ENCODE assay signal across 26 mouse cellular contexts in the genomic region with DNA sequence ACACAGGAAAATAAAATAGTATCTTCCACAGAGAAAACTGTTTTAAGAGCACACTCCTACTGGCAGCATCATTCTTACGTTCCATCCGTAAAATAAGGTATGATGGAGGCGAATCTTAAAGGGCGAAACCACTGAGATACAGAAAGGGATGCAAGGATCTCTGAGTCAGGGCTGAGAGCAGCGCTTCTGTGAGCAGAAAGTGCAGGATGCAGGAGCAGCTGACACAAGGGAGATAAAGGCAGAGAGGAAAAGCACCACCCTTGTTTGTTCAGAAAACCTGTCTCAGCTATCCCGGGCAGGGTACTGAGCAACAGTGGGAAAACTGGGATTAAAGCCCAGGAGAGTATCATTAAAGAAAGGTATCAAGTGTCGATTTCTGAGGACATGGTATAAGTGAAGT. TPM values are rescaled to one million over a fixed set of nuclear protein-coding genes. Genes with fewer than 3 reads are reported as not detected.
DNase-seq lines count a peak whose midpoint lies in the region; ATAC-seq and TF ChIP-seq lines count a peak whose summit lies in the region.
"Had no signal": no experiment of that assay in that cellular context is flagged by ENCODE, and none has a peak within 500 bp of the region (broad histone marks: within the 10 kb centered on the region; RNA-seq: fewer than 3 reads in every experiment).

No protein-coding gene starts in this region.

- no peaks in the 10 kb centered on the region for H3K4me1 ChIP-seq in lung, adult 2 months (ENCODE audit: control insufficient read depth, insufficient read depth, low read length)
- H3K4me1 ChIP-seq in midbrain, embryonic 11.5 days (ENCODE audit: control insufficient read depth, insufficient read depth, low read length), result no peaks in the 10 kb centered on the region
- peaks cover 7% of the 10 kb centered on the region for H3K4me1 ChIP-seq in midbrain, embryonic 15.5 days
- peaks cover 0 to 14% of the 10 kb centered on the region in 2 experiments; a peak in 2 of 4 replicates for H3K4me1 ChIP-seq in MEL (ENCODE audit: control insufficient read depth in 1 of 2, insufficient read depth in 2 of 2, low read length in 2 of 2)
- H3K4me1 ChIP-seq: embryonic facial prominence, embryonic 10.5 days; embryonic facial prominence, embryonic 13.5 days; forebrain, embryonic 12.5 days; forebrain, embryonic 15.5 days; hindbrain, embryonic 12.5 days had no signal

- no peak overlapping the region for H3K4me2 ChIP-seq in midbrain, embryonic 11.5 days
- H3K4me2 ChIP-seq in midbrain, embryonic 15.5 days, result no peak overlapping the region
- H3K4me2 ChIP-seq: embryonic facial prominence, embryonic 13.5 days; forebrain, embryonic 12.5 days; forebrain, embryonic 15.5 days; heart, embryonic 11.5 days; hindbrain, embryonic 12.5 days; hindbrain, embryonic 15.5 days had no signal

- DNase-seq in lung, postnatal 14 days, result peak; percentile 5
- DNase-seq in lung, adult 2 months, result no peak
- DNase-seq in midbrain, embryonic 11.5 days (ENCODE audit: low spot score, missing footprints), result no peak
- DNase-seq in MEL (ENCODE audit: low read depth, low spot score), result peak; percentile 53
- no peak for DNase-seq in left cerebral cortex, postnatal 14 days (ENCODE audit: low spot score in 2 of 2)
- DNase-seq in urinary bladder, adult 18-20 months (ENCODE audit: low spot score in 2 of 2), result no peak
- DNase-seq: adrenal gland, postnatal 10 days; B cell, adult 2 months; cerebellum, adult 11-12 months; cerebellum, adult 8-10 months; cerebellum, postnatal 36 days; embryo, embryonic 11 days; gastrocnemius, adult 2 months; gastrocnemius, postnatal 14 days; heart, adult 11 months had no signal

- no peaks in the 10 kb centered on the region for H3K27me3 ChIP-seq in midbrain, embryonic 11.5 days (ENCODE audit: control insufficient read depth, insufficient read depth, low read length)
- H3K27me3 ChIP-seq in midbrain, embryonic 15.5 days (replicated peaks), result no peaks in the 10 kb centered on the region
- no peaks in the 10 kb centered on the region for H3K27me3 ChIP-seq in MEL (ENCODE audit: control insufficient read depth in 1 of 2, insufficient read depth in 2 of 2, low read length in 2 of 2)
- H3K27me3 ChIP-seq: CH12.LX; embryonic facial prominence, embryonic 13.5 days; forebrain, embryonic 12.5 days; forebrain, embryonic 15.5 days; hindbrain, embryonic 12.5 days; hindbrain, embryonic 15.5 days; Patski had no signal

- no peak for TF ChIP-seq RAD21 in MEL (IDR thresholded peaks at IDR 0.05; ENCODE audit: low read depth, low read length)

- H3K9ac ChIP-seq in midbrain, embryonic 11.5 days (ENCODE audit: low read length), result 0 out of 2 replicates have a peak overlapping the region, but pooled peaks have one; percentile 4
- H3K9ac ChIP-seq in midbrain, embryonic 15.5 days, result no peak overlapping the region
- no peak overlapping the region for H3K9ac ChIP-seq in MEL (ENCODE audit: control insufficient read depth, low read depth, low read length, poor library complexity, severe bottlenecking)
- H3K9ac ChIP-seq: embryonic facial prominence, embryonic 13.5 days; forebrain, embryonic 12.5 days; forebrain, embryonic 15.5 days; hindbrain, embryonic 12.5 days; hindbrain, embryonic 15.5 days had no signal

- TF ChIP-seq EP300 in MEL (IDR thresholded peaks at IDR 0.05; ENCODE audit: low read depth in 1 of 2, low read length in 2 of 2), result peak in 1 of 2 experiments; percentile 12; a peak in 1 of 4 replicates

- intact Hi-C loops in left cerebral cortex, postnatal 14 days (cut with DNase I), result no loop called here

- H3K27ac ChIP-seq in midbrain, embryonic 11.5 days (ENCODE audit: low read depth, low read length), result no peak overlapping the region
- H3K27ac ChIP-seq in midbrain, embryonic 15.5 days, result no peak overlapping the region
- no peak overlapping the region for H3K27ac ChIP-seq in MEL (ENCODE audit: control insufficient read depth, low read depth, low read length)
- H3K27ac ChIP-seq: embryonic facial prominence, embryonic 10.5 days; embryonic facial prominence, embryonic 13.5 days; forebrain, embryonic 12.5 days; forebrain, embryonic 15.5 days; gastrocnemius, adult 2 months; hindbrain, embryonic 12.5 days; hindbrain, embryonic 15.5 days had no signal

- no peak for ATAC-seq in midbrain, embryonic 11.5 days (ENCODE audit: low FRiP score)
- no peak for ATAC-seq in midbrain, embryonic 15.5 days (replicated peaks)
- ATAC-seq: forebrain, embryonic 15.5 days; Patski had no signal

- TF ChIP-seq POLR2A in lung, adult 2 months (IDR thresholded peaks at IDR 0.05; ENCODE audit: borderline replicate concordance, extremely low read depth, low read depth, low read length), result no peak
- TF ChIP-seq POLR2A in MEL (IDR thresholded peaks at IDR 0.05; ENCODE audit: control insufficient read depth in 1 of 2, insufficient read depth in 1 of 2, low read depth in 1 of 2, low read length in 2 of 2, poor library complexity in 1 of 2), result no peak

- H3K36me3 ChIP-seq in midbrain, embryonic 11.5 days (ENCODE audit: control insufficient read depth, insufficient read depth, low read length), result no peaks in the 10 kb centered on the region
- H3K36me3 ChIP-seq in midbrain, embryonic 15.5 days (replicated peaks), result no peaks in the 10 kb centered on the region
- H3K36me3 ChIP-seq in MEL (ENCODE audit: control insufficient read depth in 1 of 2, insufficient read depth in 2 of 2, low read length in 2 of 2), result peaks cover 0 to 10% of the 10 kb centered on the region in 2 experiments; a peak in 2 of 4 replicates
- H3K36me3 ChIP-seq: embryonic facial prominence, embryonic 10.5 days; embryonic facial prominence, embryonic 13.5 days; forebrain, embryonic 12.5 days; forebrain, embryonic 15.5 days; hindbrain, embryonic 12.5 days; hindbrain, embryonic 15.5 days had no signal

- H3K4me3 ChIP-seq in lung, adult 2 months (replicated peaks; ENCODE audit: extremely low read depth, low read depth, low read length), result no peak overlapping the region
- no peak overlapping the region for H3K4me3 ChIP-seq in midbrain, embryonic 11.5 days (ENCODE audit: low read depth, low read length)
- no peak overlapping the region for H3K4me3 ChIP-seq in midbrain, embryonic 15.5 days
- no peak overlapping the region for H3K4me3 ChIP-seq in MEL (ENCODE audit: control insufficient read depth in 1 of 2, insufficient read depth in 1 of 2, low read depth in 2 of 2, low read length in 2 of 2)
- H3K4me3 ChIP-seq: embryonic facial prominence, embryonic 10.5 days; embryonic facial prominence, embryonic 13.5 days; erythroblast, embryonic 14.5 days; forebrain, embryonic 12.5 days; forebrain, embryonic 15.5 days; gastrocnemius, adult 2 months; hindbrain, embryonic 12.5 days; hindbrain, embryonic 15.5 days had no signal

- H3K79me2 ChIP-seq in MEL (ENCODE audit: control insufficient read depth, insufficient read depth, low read length, poor library complexity), result no peaks in the 10 kb centered on the region

- H3K9me3 ChIP-seq in midbrain, embryonic 11.5 days (ENCODE audit: control insufficient read depth, low read length), result no peaks in the 10 kb centered on the region
- H3K9me3 ChIP-seq in midbrain, embryonic 15.5 days, result no peaks in the 10 kb centered on the region
- no peaks in the 10 kb centered on the region for H3K9me3 ChIP-seq in MEL (replicated peaks; ENCODE audit: insufficient read depth, low read length)
- H3K9me3 ChIP-seq: embryonic facial prominence, embryonic 10.5 days; embryonic facial prominence, embryonic 13.5 days; forebrain, embryonic 12.5 days; forebrain, embryonic 15.5 days; hindbrain, embryonic 12.5 days; hindbrain, embryonic 15.5 days had no signal

- 53% methylated on average over 7 of the region's 7 CpGs for WGBS in lung, adult 2 months
- WGBS in midbrain, embryonic 11.5 days, result 70% methylated on average over 7 of the region's 7 CpGs
- WGBS in midbrain, embryonic 15.5 days, result 56% methylated on average over 7 of the region's 7 CpGs

- no peak for TF ChIP-seq CTCF in lung, adult 2 months (IDR thresholded peaks at IDR 0.05; ENCODE audit: insufficient read depth, low read length)
- TF ChIP-seq CTCF in MEL (IDR thresholded peaks at IDR 0.05 in 2 of 3, conservative IDR thresholded peaks at IDR 0.05 in 1 of 3; ENCODE audit: control insufficient read depth in 1 of 3, insufficient read depth in 1 of 3, low read depth in 2 of 3, low read length in 3 of 3, poor library complexity in 1 of 3, severe bottlenecking in 1 of 3), result no peak

TF ChIP-seq in MEL, 35 proteins besides CTCF, POLR2A, EP300 and RAD21:
- TF ChIP-seq E2F4 (IDR thresholded peaks at IDR 0.05; ENCODE audit: borderline replicate concordance, low read depth, low read length) (no peak), SIN3A (IDR thresholded peaks at IDR 0.05; ENCODE audit: low read length) (no peak), GABPA (IDR thresholded peaks at IDR 0.05; ENCODE audit: low read depth, low read length) (no peak), ZKSCAN1 (IDR thresholded peaks at IDR 0.05; ENCODE audit: low read depth, low read length) (no peak), TCF12 (IDR thresholded peaks at IDR 0.05; ENCODE audit: low read depth, low read length) (0 out of 2 replicates have a peak, but pooled peaks have one; percentile 21), TAL1 (IDR thresholded peaks at IDR 0.05; ENCODE audit: low read length) (peak; percentile 52), GATA1 (IDR thresholded peaks at IDR 0.05; ENCODE audit: low read depth, low read length) (peak; percentile 13; the same call in 1 of the 2 replicates), JUND (IDR thresholded peaks at IDR 0.05; ENCODE audit: low read depth, low read length) (no peak), RCOR1 (IDR thresholded peaks at IDR 0.05; ENCODE audit: low read depth, low read length) (0 out of 2 replicates have a peak, but pooled peaks have one; percentile 23)

RNA-seq across cellular contexts. Expression of a gene that starts 59.3 kb away (rescaled TPM):
- 0.86 and 2.1 TPM in 2 replicates for polyA plus RNA-seq in lung, adult 2 months (2012; rRNA removed)
- 39.4 and 40.0 TPM in 2 replicates for polyA plus RNA-seq in midbrain, embryonic 11.5 days (2014; fragmentation: Nextera tagmentation; extraction: Ambion mirVana)
- polyA plus RNA-seq in midbrain, embryonic 15.5 days (2015; fragmentation: Nextera tagmentation; extraction: Ambion mirVana), result 102 and 117 TPM in 2 replicates
- 0.42 and 0.46 TPM in 2 replicates for total RNA-seq in MEL (2012; rRNA removed)
- polyA plus RNA-seq in MEL (2012; ENCODE audit: insufficient read depth in 1 of 2, insufficient read length in 2 of 2, low read depth in 1 of 2, low replicate concordance in 2 of 2, missing spikeins in 1 of 2), result 1 to 10 TPM in 1 of 2 experiments, not detected in 1; 2.3 TPM
- total RNA-seq in left cerebral cortex, postnatal 14 days (2021), result 10 to 100 TPM; 36.1 to 40.7 TPM
- total RNA-seq: CH12.LX had no signal
- polyA plus RNA-seq: erythroblast, embryonic 14.5 days had no signal

Comparison
In these comparisons a context has a peak if more than half of its experiments do, and no peak if none do; other contexts are left out.
1. DNase-seq: peak in lung, postnatal 14 days (single experiment) and MEL (single experiment); none in lung, adult 2 months (single experiment), midbrain, embryonic 11.5 days (single experiment), left cerebral cortex, postnatal 14 days (0 of 2) and urinary bladder, adult 18-20 months (0 of 2).